Mouse (Mus musculus) megakaryocyte, embryonic 14.5 days (primary cell): Measurements from ENCODE around the gene Cntnap2.

ENCODE experiments used
- FLI1 ChIP-seq: IDR thresholded peaks from 2 replicates; pipeline ENCODE4 v1.6.1; 2012; ENCODE audit warnings: low read length, inconsistent platforms, mixed read lengths
- GATA1 ChIP-seq: IDR thresholded peaks from 3 replicates; pipeline ENCODE4 v1.6.1; 2012; ENCODE audit warnings: mixed read lengths, low read length, inconsistent platforms, borderline replicate concordance

DNA sequence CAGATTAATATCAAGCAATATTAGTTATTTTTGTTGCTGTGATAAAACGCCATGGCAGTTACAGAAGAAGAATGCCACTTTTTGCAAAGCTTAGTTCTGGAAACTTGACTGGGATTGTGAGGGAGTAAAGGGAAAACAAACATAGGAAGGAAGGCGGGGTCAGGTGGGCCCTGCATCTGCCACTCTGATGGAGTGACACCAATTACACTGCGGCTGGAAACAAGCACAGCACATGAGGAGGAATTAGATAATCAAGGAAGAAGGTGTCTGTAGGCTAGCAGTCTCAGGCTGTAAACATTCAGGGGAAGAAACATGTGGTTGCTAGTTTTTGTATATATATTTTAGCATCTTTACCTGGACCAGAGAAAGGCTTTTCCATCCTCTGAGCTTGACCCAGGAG, 2233.3 kb downstream of the Cntnap2 start:
- TF ChIP-seq GATA1: no peak
- no peak for TF ChIP-seq FLI1
